In genomic region chr14:87019687-87020086, GRCm38 (mm10) we compare ENCODE assay signal across 15 mouse cellular contexts.
DNase-seq lines count a peak whose midpoint lies in the region; TF ChIP-seq lines count a peak whose summit lies in the region.
"Had no signal": no experiment of that assay in that cellular context is flagged by ENCODE, and none has a peak within 500 bp of the region (broad histone marks: within the 10 kb centered on the region; RNA-seq: fewer than 3 reads in every experiment).

No protein-coding gene starts in this region.

- H3K27me3 ChIP-seq in heart, embryonic 10.5 days (ENCODE audit: insufficient read depth, poor library complexity, severe bottlenecking) = no peaks in the 10 kb centered on the region
- H3K27me3 ChIP-seq: hindbrain, embryonic 12.5 days; liver, embryonic 12.5 days; megakaryocyte, embryonic 14.5 days; neural tube, embryonic 15.5 days had no signal

- no peaks in the 10 kb centered on the region for H3K4me1 ChIP-seq in lung, adult 2 months (ENCODE audit: control insufficient read depth, insufficient read depth, low read length)
- H3K4me1 ChIP-seq in heart, embryonic 10.5 days = 0 out of 2 replicates have a peak, but pooled peaks cover 3% of the 10 kb centered on the region
- H3K4me1 ChIP-seq: hindbrain, embryonic 12.5 days; neural tube, embryonic 15.5 days had no signal

- H3K4me3 ChIP-seq in lung, adult 2 months (replicated peaks; ENCODE audit: extremely low read depth, low read depth, low read length) = no peak overlapping the region
- no peak overlapping the region for H3K4me3 ChIP-seq in heart, embryonic 10.5 days
- H3K4me3 ChIP-seq: hindbrain, embryonic 12.5 days; liver, embryonic 12.5 days; megakaryocyte, embryonic 14.5 days; neural tube, embryonic 15.5 days had no signal

- WGBS in lung, adult 2 months = 55% methylated on average over 3 of the region's 3 CpGs
- 87% methylated on average over 3 of the region's 3 CpGs for WGBS in heart, embryonic 10.5 days

- no peak for TF ChIP-seq CTCF in lung, adult 2 months (IDR thresholded peaks at IDR 0.05; ENCODE audit: insufficient read depth, low read length)

- H3K27ac ChIP-seq in heart, embryonic 10.5 days = no peak overlapping the region
- H3K27ac ChIP-seq: hindbrain, embryonic 12.5 days; liver, embryonic 12.5 days; neural tube, embryonic 15.5 days had no signal

- no peaks in the 10 kb centered on the region for H3K36me3 ChIP-seq in heart, embryonic 10.5 days
- H3K36me3 ChIP-seq: hindbrain, embryonic 12.5 days; neural tube, embryonic 15.5 days had no signal

- DNase-seq in cerebellum, adult 11-12 months = peak; percentile 8
- DNase-seq in cerebellum, adult 8-10 months = no peak
- peak; percentile 4 to 23 for DNase-seq in lung, adult 18-20 months
- no peak for DNase-seq in lung, adult 2 months
- peak; percentile 21 for DNase-seq in cerebellum, adult 9-11 months
- peak; percentile 46 for DNase-seq in lung, postnatal 14 days
- no peak for DNase-seq in heart, embryonic 10.5 days (ENCODE audit: low spot score)
- DNase-seq in thymus, postnatal 10 days (ENCODE audit: low spot score in 2 of 2) = no peak
- DNase-seq: kidney, adult 11 months; right cerebral cortex, adult 18-20 months; thymus, adult 2 months had no signal

- H3K9me3 ChIP-seq in heart, embryonic 10.5 days = no peaks in the 10 kb centered on the region
- H3K9me3 ChIP-seq: hindbrain, embryonic 12.5 days; liver, embryonic 12.5 days; neural tube, embryonic 15.5 days had no signal

- no peak for TF ChIP-seq POLR2A in lung, adult 2 months (IDR thresholded peaks at IDR 0.05; ENCODE audit: borderline replicate concordance, extremely low read depth, low read depth, low read length)

Comparison
In these comparisons a context has a peak if more than half of its experiments do, and no peak if none do; other contexts are left out.
1. DNase-seq: peak in cerebellum, adult 11-12 months (single experiment), lung, adult 18-20 months (2 of 2), cerebellum, adult 9-11 months (single experiment) and lung, postnatal 14 days (single experiment); none in cerebellum, adult 8-10 months (single experiment), lung, adult 2 months (single experiment), heart, embryonic 10.5 days (single experiment) and thymus, postnatal 10 days (0 of 2).